Mouse (Mus musculus): ENCODE data around the gene Lpar1.

Gene Lpar1

GRCm38 (mm10) chr4:58553631-58554358, at the start of gene Lpar1:
TSS of gene Lpar1 (minus strand) at chr4:58553898.
- DNase-seq (ENCODE audit: low spot score): no peak

- no peak for DNase-seq (ENCODE audit: low spot score)
Measured at GRCm38 (mm10) chr4:58585942-58586341, 32.2 kb upstream of the Lpar1 start.

GRCm38 (mm10) chr4:58581191-58581590, 27.5 kb upstream of the Lpar1 start:
- no peak for DNase-seq (ENCODE audit: low spot score)

GRCm38 (mm10) chr4:58580516-58580915, 26.8 kb upstream of the Lpar1 start:
- DNase-seq (ENCODE audit: low spot score): no peak

- DNase-seq (ENCODE audit: low spot score): no peak
Measured at GRCm38 (mm10) chr4:58580098-58580497, 26.4 kb upstream of the Lpar1 start.

- DNase-seq (ENCODE audit: low spot score): peak; percentile 23
Measured at GRCm38 (mm10) chr4:58578488-58578887, 24.8 kb upstream of the Lpar1 start.

GRCm38 (mm10) chr4:58577382-58578048, 23.8 kb upstream of the Lpar1 start:
- DNase-seq (ENCODE audit: low spot score): no peak

GRCm38 (mm10) chr4:58575831-58576230, 22.1 kb upstream of the Lpar1 start:
- no peak for DNase-seq (ENCODE audit: low spot score)

- no peak for DNase-seq (ENCODE audit: low spot score)
Measured at GRCm38 (mm10) chr4:58574024-58574423, 20.3 kb upstream of the Lpar1 start.

- no peak for DNase-seq (ENCODE audit: low spot score)
Measured at GRCm38 (mm10) chr4:58572446-58572845, 18.7 kb upstream of the Lpar1 start.

- no peak for DNase-seq (ENCODE audit: low spot score)
Measured at GRCm38 (mm10) chr4:58571661-58572060, 18.0 kb upstream of the Lpar1 start.

- DNase-seq (ENCODE audit: low spot score): no peak
Measured at GRCm38 (mm10) chr4:58571232-58571631, 17.5 kb upstream of the Lpar1 start.

- DNase-seq (ENCODE audit: low spot score): peak; percentile 48
Measured at GRCm38 (mm10) chr4:58568486-58568885, 14.8 kb upstream of the Lpar1 start.

- DNase-seq (ENCODE audit: low spot score): no peak
Measured at GRCm38 (mm10) chr4:58562776-58563175, 9.1 kb upstream of the Lpar1 start.

- DNase-seq (ENCODE audit: low spot score): no peak
Measured at GRCm38 (mm10) chr4:58557001-58557400, 3.3 kb upstream of the Lpar1 start.

GRCm38 (mm10) chr4:58554359-58554838, 701 bp upstream of the Lpar1 start:
- DNase-seq (ENCODE audit: low spot score): no peak

- peak; percentile 42 for DNase-seq (ENCODE audit: low spot score)
Measured at GRCm38 (mm10) chr4:58552731-58553630, 717 bp downstream of the Lpar1 start.

- DNase-seq (ENCODE audit: low spot score): peak; percentile 29
Measured at GRCm38 (mm10) chr4:58552229-58552628, 1.5 kb downstream of the Lpar1 start.

- DNase-seq (ENCODE audit: low spot score): peak; percentile 80
Measured at GRCm38 (mm10) chr4:58551820-58552219, 1.9 kb downstream of the Lpar1 start.

- no peak for DNase-seq (ENCODE audit: low spot score)
Measured at GRCm38 (mm10) chr4:58547725-58548124, 6.0 kb downstream of the Lpar1 start.

GRCm38 (mm10) chr4:58547273-58547565, 6.5 kb downstream of the Lpar1 start:
- peak; percentile 30 for DNase-seq (ENCODE audit: low spot score)

- no peak for DNase-seq (ENCODE audit: low spot score)
Measured at GRCm38 (mm10) chr4:58546441-58547272, 7.0 kb downstream of the Lpar1 start.

Data from adipocyte (in vitro differentiated cells).